Mouse (Mus musculus): ENCODE measurements at regions not wholly inside any gene's neighbourhood (a gene's known extent, or its start where the extent isn't known, plus 50 kb on each side); places are given as distances from the start of the nearest gene placed in this dataset.

- no peak for TF ChIP-seq CTCF (IDR thresholded peaks at IDR 0.05; ENCODE audit: low read depth, low read length)
- TF ChIP-seq POLR2A (IDR thresholded peaks at IDR 0.05; ENCODE audit: extremely low read depth, insufficient read depth, low read length): no peak
Measured at GRCm38 (mm10) chr4:84050243-84050642, 524.9 kb downstream of the Ccdc171 start.

Measured in liver, adult 2 months (tissue).